Mouse (Mus musculus): ENCODE results near the gene H60c. TPM values are rescaled to one million over a fixed set of nuclear protein-coding genes. Genes with fewer than 3 reads are reported as not detected.
"Not testable (repeated sequence)": the region's sequence is repeated elsewhere in the genome, so short reads cannot be mapped to it uniquely, and the experiment has no call there.

Gene H60c
- polyA plus RNA-seq, 1 experiment, result not detected

DNA sequence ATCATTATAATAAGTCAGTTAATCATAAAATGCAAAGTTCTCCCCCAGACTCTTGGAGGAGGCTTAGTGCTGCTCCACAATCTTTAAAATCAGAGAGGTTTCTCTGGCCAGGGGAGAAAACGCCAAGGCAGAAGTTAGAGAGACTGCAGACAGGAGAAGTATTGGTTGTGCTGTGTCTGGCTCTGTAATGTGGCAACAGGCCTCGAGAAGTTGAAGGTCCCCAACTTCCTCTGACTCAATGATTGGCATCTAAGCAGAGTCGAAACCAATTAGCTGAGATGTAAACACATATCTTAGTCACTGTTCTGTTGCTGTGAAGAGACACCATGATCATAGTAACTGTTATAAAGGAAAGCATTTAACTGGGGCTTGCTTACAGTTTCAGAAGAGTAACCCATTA lies 6.5 kb upstream of the H60c start:
- H3K79me2 ChIP-seq (ENCODE audit: control insufficient read depth, insufficient read depth), result no peaks in the 10 kb centered on the region
- no peak overlapping the region for H3K4me3 ChIP-seq (ENCODE audit: insufficient read depth, poor library complexity, severe bottlenecking)
- no peak overlapping the region for H3ac ChIP-seq (ENCODE audit: control insufficient read depth, insufficient read length, low read depth)
- no peaks in the 10 kb centered on the region for H3K27me3 ChIP-seq (ENCODE audit: control insufficient read depth, insufficient read depth, insufficient read length)
- TF ChIP-seq FOSL1 (IDR thresholded peaks at IDR 0.05; ENCODE audit: insufficient read depth, low read length, poor library complexity, severe bottlenecking), result no peak
- TF ChIP-seq MAX (IDR thresholded peaks at IDR 0.05), result no peak
- no peak for TF ChIP-seq CTCF (IDR thresholded peaks at IDR 0.05; ENCODE audit: control insufficient read depth, insufficient read depth, insufficient read length)
- no peak for TF ChIP-seq MYOD1 (IDR thresholded peaks at IDR 0.05; ENCODE audit: control insufficient read depth, insufficient read length, low read depth)
- TF ChIP-seq CEBPB (IDR thresholded peaks at IDR 0.05; ENCODE audit: low read depth), result no peak
- TF ChIP-seq MYOG (IDR thresholded peaks at IDR 0.05; ENCODE audit: control insufficient read depth, extremely low read depth, insufficient read length), result no peak
- TF ChIP-seq USF1 (IDR thresholded peaks at IDR 0.05; ENCODE audit: low read depth), result no peak
- no peaks in the 10 kb centered on the region for H3K79me3 ChIP-seq (ENCODE audit: low read depth)
- H3K36me3 ChIP-seq (ENCODE audit: control insufficient read depth, insufficient read depth), result no peaks in the 10 kb centered on the region

DNA sequence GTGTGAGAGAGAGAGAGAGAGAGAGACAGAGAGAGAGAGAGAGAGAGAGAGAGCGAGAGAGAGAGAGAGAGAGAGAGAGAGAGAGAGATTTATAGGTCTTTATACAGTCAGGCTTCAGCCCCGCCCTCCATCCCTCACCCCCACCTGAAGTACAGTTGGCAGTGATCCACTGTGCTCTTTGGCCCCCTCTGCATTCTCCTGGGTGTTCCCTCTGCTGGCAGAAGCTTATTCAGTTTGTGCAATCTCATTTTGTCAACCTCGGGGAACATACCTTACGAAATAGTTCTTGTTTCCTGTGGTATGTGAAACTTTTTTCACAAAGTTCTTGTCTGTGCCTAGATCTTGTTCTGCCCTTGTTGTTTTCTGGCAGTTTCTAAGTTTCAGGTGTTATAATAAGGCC lies 3.5 kb upstream of the H60c start:
- Histone ChIP-seq H3K4me3 (ENCODE audit: insufficient read depth, poor library complexity, severe bottlenecking) (no peak overlapping the region), H3K36me3 (ENCODE audit: control insufficient read depth, insufficient read depth) (no peaks in the 10 kb centered on the region), H3ac (ENCODE audit: control insufficient read depth, insufficient read length, low read depth) (no peak overlapping the region), H3K27me3 (ENCODE audit: control insufficient read depth, insufficient read depth, insufficient read length) (peaks cover 6% of the 10 kb centered on the region), H3K79me2 (ENCODE audit: control insufficient read depth, insufficient read depth) (no peaks in the 10 kb centered on the region), H3K79me3 (ENCODE audit: low read depth) (no peaks in the 10 kb centered on the region)
- TF ChIP-seq MAX (IDR thresholded peaks at IDR 0.05), result no peak
- TF ChIP-seq FOSL1 (IDR thresholded peaks at IDR 0.05; ENCODE audit: insufficient read depth, low read length, poor library complexity, severe bottlenecking), result no peak
- no peak for TF ChIP-seq MYOD1 (IDR thresholded peaks at IDR 0.05; ENCODE audit: control insufficient read depth, insufficient read length, low read depth)
- TF ChIP-seq MYOG (IDR thresholded peaks at IDR 0.05; ENCODE audit: control insufficient read depth, extremely low read depth, insufficient read length), result no peak

DNA sequence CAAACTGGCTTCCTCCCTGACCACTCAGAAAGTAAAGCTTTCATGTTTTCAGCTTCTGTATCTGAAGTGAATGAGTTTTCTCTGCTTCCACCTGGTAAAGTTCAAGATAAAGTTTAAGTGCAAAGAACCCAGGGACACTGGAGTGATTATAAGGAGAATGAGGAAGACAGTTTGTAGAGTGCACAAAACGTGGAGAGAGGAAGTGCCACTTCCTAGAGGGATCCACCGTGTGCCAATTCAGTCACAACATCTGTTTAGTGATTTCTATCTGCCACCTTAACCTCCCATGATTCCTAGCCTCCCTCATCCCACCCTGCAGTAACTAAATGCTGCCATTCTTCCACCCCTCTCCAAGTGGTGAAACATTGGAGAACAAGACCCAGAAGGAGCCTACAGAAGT lies 842 bp downstream of the H60c start:
- Histone ChIP-seq H3K79me2 (ENCODE audit: control insufficient read depth, insufficient read depth) (no peaks in the 10 kb centered on the region), H3K27me3 (ENCODE audit: control insufficient read depth, insufficient read depth, insufficient read length) (peaks cover 6% of the 10 kb centered on the region), H3K79me3 (ENCODE audit: low read depth) (no peaks in the 10 kb centered on the region), H3ac (ENCODE audit: control insufficient read depth, insufficient read length, low read depth) (no peak overlapping the region), H3K36me3 (ENCODE audit: control insufficient read depth, insufficient read depth) (no peaks in the 10 kb centered on the region), H3K4me3 (ENCODE audit: insufficient read depth, poor library complexity, severe bottlenecking) (no peak overlapping the region)
- TF ChIP-seq CTCF (IDR thresholded peaks at IDR 0.05; ENCODE audit: control insufficient read depth, insufficient read depth, insufficient read length), result no peak
- no peak for TF ChIP-seq MYOD1 (IDR thresholded peaks at IDR 0.05; ENCODE audit: control insufficient read depth, insufficient read length, low read depth)
- no peak for TF ChIP-seq CEBPB (IDR thresholded peaks at IDR 0.05; ENCODE audit: low read depth)
- no peak for TF ChIP-seq MYOG (IDR thresholded peaks at IDR 0.05; ENCODE audit: control insufficient read depth, extremely low read depth, insufficient read length)
- no peak for TF ChIP-seq MAX (IDR thresholded peaks at IDR 0.05)
- no peak for TF ChIP-seq FOSL1 (IDR thresholded peaks at IDR 0.05; ENCODE audit: insufficient read depth, low read length, poor library complexity, severe bottlenecking)
- no peak for TF ChIP-seq USF1 (IDR thresholded peaks at IDR 0.05; ENCODE audit: low read depth)

DNA sequence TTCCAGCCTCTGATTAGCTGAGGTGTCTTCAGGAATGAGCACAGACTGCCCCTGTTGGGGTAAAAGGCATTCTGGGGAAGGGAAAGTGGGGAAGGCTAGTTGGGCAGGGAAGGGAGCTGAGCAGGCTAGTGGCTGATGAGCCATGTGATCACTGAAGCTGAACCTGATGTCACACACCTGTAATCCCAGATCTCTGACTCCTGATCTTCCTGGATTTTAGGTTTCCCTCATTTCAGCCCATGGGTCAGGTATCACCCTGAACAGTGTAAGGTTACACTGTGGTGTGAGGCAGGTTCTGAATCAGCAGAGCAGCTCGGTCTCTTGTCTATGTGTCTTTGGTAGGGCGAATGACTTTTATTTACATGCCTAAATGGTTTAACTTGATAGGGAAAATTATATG lies 4.8 kb downstream of the H60c start:
- Histone ChIP-seq H3ac (ENCODE audit: control insufficient read depth, insufficient read length, low read depth) (no peak overlapping the region), H3K27me3 (ENCODE audit: control insufficient read depth, insufficient read depth, insufficient read length) (peaks cover 6% of the 10 kb centered on the region), H3K79me2 (ENCODE audit: control insufficient read depth, insufficient read depth) (no peaks in the 10 kb centered on the region), H3K4me3 (ENCODE audit: insufficient read depth, poor library complexity, severe bottlenecking) (no peak overlapping the region), H3K79me3 (ENCODE audit: low read depth) (no peaks in the 10 kb centered on the region), H3K36me3 (ENCODE audit: control insufficient read depth, insufficient read depth) (no peaks in the 10 kb centered on the region)
- TF ChIP-seq MYOD1 (IDR thresholded peaks at IDR 0.05; ENCODE audit: control insufficient read depth, insufficient read length, low read depth) (no peak), USF1 (IDR thresholded peaks at IDR 0.05; ENCODE audit: low read depth) (no peak), MYOG (IDR thresholded peaks at IDR 0.05; ENCODE audit: control insufficient read depth, extremely low read depth, insufficient read length) (no peak), MAX (IDR thresholded peaks at IDR 0.05) (no peak), FOSL1 (IDR thresholded peaks at IDR 0.05; ENCODE audit: insufficient read depth, low read length, poor library complexity, severe bottlenecking) (no peak), CTCF (IDR thresholded peaks at IDR 0.05; ENCODE audit: control insufficient read depth, insufficient read depth, insufficient read length) (no peak), CEBPB (IDR thresholded peaks at IDR 0.05; ENCODE audit: low read depth) (no peak)

DNA sequence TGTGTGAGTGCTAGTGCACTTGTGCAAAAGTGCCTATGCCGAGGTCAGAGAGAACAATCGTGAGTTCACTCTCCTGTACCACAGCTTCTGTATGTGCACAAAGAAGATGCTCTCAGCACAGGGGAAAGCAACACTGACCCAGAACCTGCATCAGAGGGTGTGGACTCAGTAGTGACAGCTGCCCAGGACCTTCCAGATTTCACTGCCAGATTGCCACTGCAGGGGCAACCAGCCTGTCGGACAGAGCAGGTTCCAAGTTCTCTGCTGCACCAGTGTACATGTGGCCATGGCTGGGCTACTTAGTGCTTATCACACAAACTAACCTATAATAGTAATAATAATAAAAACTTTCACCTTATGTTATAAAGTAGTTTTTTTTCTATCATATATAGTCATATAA lies 10.2 kb downstream of the H60c start:
- Histone ChIP-seq H3K27me3 (ENCODE audit: control insufficient read depth, insufficient read depth, insufficient read length) (no peaks in the 10 kb centered on the region), H3ac (ENCODE audit: control insufficient read depth, insufficient read length, low read depth) (no peak overlapping the region), H3K79me2 (ENCODE audit: control insufficient read depth, insufficient read depth) (no peaks in the 10 kb centered on the region), H3K4me3 (ENCODE audit: insufficient read depth, poor library complexity, severe bottlenecking) (no peak overlapping the region), H3K79me3 (ENCODE audit: low read depth) (no peaks in the 10 kb centered on the region), H3K36me3 (ENCODE audit: control insufficient read depth, insufficient read depth) (no peaks in the 10 kb centered on the region)
- TF ChIP-seq USF1 (IDR thresholded peaks at IDR 0.05; ENCODE audit: low read depth), result no peak
- no peak for TF ChIP-seq CEBPB (IDR thresholded peaks at IDR 0.05; ENCODE audit: low read depth)
- no peak for TF ChIP-seq MYOD1 (IDR thresholded peaks at IDR 0.05; ENCODE audit: control insufficient read depth, insufficient read length, low read depth)
- no peak for TF ChIP-seq MAX (IDR thresholded peaks at IDR 0.05)
- TF ChIP-seq MYOG (IDR thresholded peaks at IDR 0.05; ENCODE audit: control insufficient read depth, extremely low read depth, insufficient read length), result no peak
- TF ChIP-seq FOSL1 (IDR thresholded peaks at IDR 0.05; ENCODE audit: insufficient read depth, low read length, poor library complexity, severe bottlenecking), result no peak
- no peak for TF ChIP-seq CTCF (IDR thresholded peaks at IDR 0.05; ENCODE audit: control insufficient read depth, insufficient read depth, insufficient read length)

DNA sequence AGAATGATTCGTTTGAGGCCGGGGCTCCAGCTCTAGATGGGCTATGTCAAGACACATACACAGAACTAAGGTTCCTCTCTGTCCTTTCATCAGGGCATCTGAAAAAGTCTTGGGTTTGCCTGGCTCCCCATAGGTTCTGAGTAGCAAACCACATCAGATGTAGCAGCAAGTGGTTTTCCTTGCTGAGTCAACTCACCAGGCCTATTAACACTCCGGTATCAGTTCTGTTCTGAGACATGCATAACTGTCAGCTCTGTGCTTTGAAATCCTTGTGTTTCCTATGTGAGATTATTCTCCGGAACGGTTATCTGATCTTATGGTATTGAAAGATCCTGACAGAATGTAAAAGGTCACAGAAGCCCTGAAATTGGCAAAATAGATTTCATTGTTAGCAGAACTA lies 29.1 kb downstream of the H60c start:
- not testable (repeated sequence) for H3K27me3 ChIP-seq (ENCODE audit: control insufficient read depth, insufficient read depth, insufficient read length); H3ac ChIP-seq (ENCODE audit: control insufficient read depth, insufficient read length, low read depth); H3K79me2 ChIP-seq (ENCODE audit: control insufficient read depth, insufficient read depth); H3K36me3 ChIP-seq (ENCODE audit: control insufficient read depth, insufficient read depth); H3K4me3 ChIP-seq (ENCODE audit: insufficient read depth, poor library complexity, severe bottlenecking); H3K79me3 ChIP-seq (ENCODE audit: low read depth)

Measured in C2C12 (cell line).